Mouse (Mus musculus): Measurements from ENCODE around the gene Eef1a1. TPM values are rescaled to one million over a fixed set of nuclear protein-coding genes. Genes with fewer than 3 reads are reported as not detected.
A peak's percentile ranks its signal among the peaks of the same experiment; 100 is the strongest.

Eef1a1 gene
- polyA plus RNA-seq, 1 experiment from 2014 or later = 3,742 TPM

- Histone ChIP-seq H3K27me3 (replicated peaks; ENCODE audit: control insufficient read depth, insufficient read depth, low read length) (no peaks in the 10 kb centered on the region), H3K4me1 (replicated peaks; ENCODE audit: control insufficient read depth, insufficient read depth, low read length) (peaks cover 23% of the 10 kb centered on the region), H3K9ac (replicated peaks; ENCODE audit: low read depth, low read length) (no peak overlapping the region), H3K9me3 (ENCODE audit: control insufficient read depth, low read length) (no peaks in the 10 kb centered on the region), H3K27ac (ENCODE audit: low read length) (no peak overlapping the region), H3K4me2 (ENCODE audit: low read length) (no peak overlapping the region), H3K36me3 (ENCODE audit: control insufficient read depth, insufficient read depth) (peaks cover 30% of the 10 kb centered on the region), H3K4me3 (replicated peaks; ENCODE audit: low read length) (no peak overlapping the region)
- ATAC-seq = no peak
- 84% methylated on average over 5 of the region's 5 CpGs for WGBS
Observed at GRCm38 (mm10) chr9:78474771-78475382, 14.1 kb downstream of the Eef1a1 start.

GRCm38 (mm10) chr9:78474270-78474669, 14.7 kb downstream of the Eef1a1 start:
- H3K9me3 ChIP-seq (ENCODE audit: control insufficient read depth, low read length) = no peaks in the 10 kb centered on the region
- H3K4me3 ChIP-seq (replicated peaks; ENCODE audit: low read length) = no peak overlapping the region
- no peaks in the 10 kb centered on the region for H3K27me3 ChIP-seq (replicated peaks; ENCODE audit: control insufficient read depth, insufficient read depth, low read length)
- peaks cover 28% of the 10 kb centered on the region for H3K36me3 ChIP-seq (ENCODE audit: control insufficient read depth, insufficient read depth)
- ATAC-seq = no peak
- no peak overlapping the region for H3K27ac ChIP-seq (ENCODE audit: low read length)
- H3K9ac ChIP-seq (replicated peaks; ENCODE audit: low read depth, low read length) = no peak overlapping the region
- H3K4me1 ChIP-seq (replicated peaks; ENCODE audit: control insufficient read depth, insufficient read depth, low read length) = peaks cover 18% of the 10 kb centered on the region
- WGBS = 84% methylated on average over 2 of the region's 2 CpGs
- H3K4me2 ChIP-seq (ENCODE audit: low read length) = no peak overlapping the region

GRCm38 (mm10) chr9:78473588-78473987, 15.4 kb downstream of the Eef1a1 start:
- Histone ChIP-seq H3K9me3 (ENCODE audit: control insufficient read depth, low read length) (no peaks in the 10 kb centered on the region), H3K4me2 (ENCODE audit: low read length) (no peak overlapping the region), H3K27me3 (replicated peaks; ENCODE audit: control insufficient read depth, insufficient read depth, low read length) (no peaks in the 10 kb centered on the region), H3K36me3 (ENCODE audit: control insufficient read depth, insufficient read depth) (peaks cover 31% of the 10 kb centered on the region), H3K4me1 (replicated peaks; ENCODE audit: control insufficient read depth, insufficient read depth, low read length) (peaks cover 11% of the 10 kb centered on the region), H3K4me3 (replicated peaks; ENCODE audit: low read length) (no peak overlapping the region), H3K27ac (ENCODE audit: low read length) (no peak overlapping the region; the same call in 1 of the 2 replicates), H3K9ac (replicated peaks; ENCODE audit: low read depth, low read length) (no peak overlapping the region)
- 68% methylated on average over 8 of the region's 8 CpGs for WGBS
- no peak for ATAC-seq

DNA sequence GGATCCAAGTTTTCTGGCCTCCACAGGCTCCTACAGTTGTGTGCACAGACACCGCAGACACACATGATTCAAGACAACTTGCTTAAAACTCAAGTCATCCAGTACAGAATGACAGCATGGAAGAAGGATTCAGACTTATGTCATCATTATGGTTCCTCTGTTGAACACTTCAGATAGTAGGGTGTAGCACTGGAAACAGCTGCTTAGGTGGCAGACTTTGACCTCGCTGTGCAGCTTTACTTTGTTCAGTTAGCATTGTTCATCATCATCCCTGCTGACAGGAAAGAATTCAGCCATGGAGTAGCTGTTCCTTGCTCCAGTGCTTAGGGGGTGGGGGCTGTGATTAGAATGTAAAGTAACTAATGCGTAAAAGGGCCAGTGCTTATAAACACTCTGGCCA, 23.2 kb downstream of the Eef1a1 start:
- Histone ChIP-seq H3K9ac (replicated peaks; ENCODE audit: low read depth, low read length) (no peak overlapping the region), H3K9me3 (ENCODE audit: control insufficient read depth, low read length) (no peaks in the 10 kb centered on the region), H3K4me3 (replicated peaks; ENCODE audit: low read length) (no peak overlapping the region), H3K4me1 (replicated peaks; ENCODE audit: control insufficient read depth, insufficient read depth, low read length) (no peaks in the 10 kb centered on the region), H3K36me3 (ENCODE audit: control insufficient read depth, insufficient read depth) (peaks cover 32% of the 10 kb centered on the region), H3K27ac (ENCODE audit: low read length) (no peak overlapping the region), H3K4me2 (ENCODE audit: low read length) (no peak overlapping the region), H3K27me3 (replicated peaks; ENCODE audit: control insufficient read depth, insufficient read depth, low read length) (no peaks in the 10 kb centered on the region)
- WGBS = 87% methylated on average over 3 of the region's 3 CpGs
- no peak for ATAC-seq

GRCm38 (mm10) chr9:78463337-78463736, 25.6 kb downstream of the Eef1a1 start:
- ATAC-seq = no peak
- Histone ChIP-seq H3K9me3 (ENCODE audit: control insufficient read depth, low read length) (no peaks in the 10 kb centered on the region), H3K4me2 (ENCODE audit: low read length) (no peak overlapping the region), H3K27me3 (replicated peaks; ENCODE audit: control insufficient read depth, insufficient read depth, low read length) (no peaks in the 10 kb centered on the region), H3K36me3 (ENCODE audit: control insufficient read depth, insufficient read depth) (peaks cover 33% of the 10 kb centered on the region), H3K4me3 (replicated peaks; ENCODE audit: low read length) (no peak overlapping the region), H3K27ac (ENCODE audit: low read length) (no peak overlapping the region), H3K4me1 (replicated peaks; ENCODE audit: control insufficient read depth, insufficient read depth, low read length) (no peaks in the 10 kb centered on the region), H3K9ac (replicated peaks; ENCODE audit: low read depth, low read length) (no peak overlapping the region)
- 95% methylated on average over 4 of the region's 4 CpGs for WGBS

- no peak overlapping the region for H3K4me3 ChIP-seq (replicated peaks; ENCODE audit: low read length)
- H3K4me1 ChIP-seq (replicated peaks; ENCODE audit: control insufficient read depth, insufficient read depth, low read length) = no peaks in the 10 kb centered on the region
- 92% methylated on average over 8 of the region's 8 CpGs for WGBS
- H3K27ac ChIP-seq (ENCODE audit: low read length) = no peak overlapping the region
- no peak overlapping the region for H3K9ac ChIP-seq (replicated peaks; ENCODE audit: low read depth, low read length)
- no peak overlapping the region for H3K4me2 ChIP-seq (ENCODE audit: low read length)
- H3K36me3 ChIP-seq (ENCODE audit: control insufficient read depth, insufficient read depth) = peaks cover 34% of the 10 kb centered on the region
- H3K27me3 ChIP-seq (replicated peaks; ENCODE audit: control insufficient read depth, insufficient read depth, low read length) = no peaks in the 10 kb centered on the region
- H3K9me3 ChIP-seq (ENCODE audit: control insufficient read depth, low read length) = no peaks in the 10 kb centered on the region
- ATAC-seq = no peak
Observed at GRCm38 (mm10) chr9:78457026-78457425, 31.9 kb downstream of the Eef1a1 start.

DNA sequence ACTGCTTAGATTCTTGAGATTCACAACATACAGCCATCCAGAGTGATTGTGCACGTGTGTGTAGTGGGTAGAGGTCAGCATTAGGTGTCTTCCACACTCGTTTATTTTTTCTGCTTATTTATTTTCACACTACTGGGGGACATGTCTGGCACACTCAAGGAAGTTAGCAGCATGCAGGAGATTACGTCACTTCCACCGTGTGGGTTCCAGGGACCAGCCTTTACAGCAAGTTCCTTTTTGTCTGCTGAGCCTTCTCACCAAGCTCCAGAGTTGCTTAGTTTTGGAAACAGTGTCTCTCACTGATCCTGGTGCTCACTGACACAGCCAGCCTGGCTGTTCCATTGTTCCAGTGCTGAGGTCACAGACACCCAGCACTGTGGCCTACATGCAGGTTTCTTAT, 37.6 kb downstream of the Eef1a1 start:
- Histone ChIP-seq H3K4me1 (replicated peaks; ENCODE audit: control insufficient read depth, insufficient read depth, low read length) (peaks cover 11% of the 10 kb centered on the region), H3K9ac (replicated peaks; ENCODE audit: low read depth, low read length) (no peak overlapping the region), H3K4me2 (ENCODE audit: low read length) (no peak overlapping the region), H3K4me3 (replicated peaks; ENCODE audit: low read length) (no peak overlapping the region), H3K9me3 (ENCODE audit: control insufficient read depth, low read length) (no peaks in the 10 kb centered on the region), H3K27ac (ENCODE audit: low read length) (no peak overlapping the region), H3K27me3 (replicated peaks; ENCODE audit: control insufficient read depth, insufficient read depth, low read length) (peaks cover 2% of the 10 kb centered on the region; the same call in 1 of the 2 replicates), H3K36me3 (ENCODE audit: control insufficient read depth, insufficient read depth) (peaks cover 10% of the 10 kb centered on the region)
- no peak for ATAC-seq
- 89% methylated on average over 4 of the region's 4 CpGs for WGBS

GRCm38 (mm10) chr9:78450404-78450803, 38.5 kb downstream of the Eef1a1 start:
- WGBS = 72% methylated on average over 5 of the region's 5 CpGs
- H3K4me2 ChIP-seq (ENCODE audit: low read length) = no peak overlapping the region
- H3K9me3 ChIP-seq (ENCODE audit: control insufficient read depth, low read length) = no peaks in the 10 kb centered on the region
- H3K4me3 ChIP-seq (replicated peaks; ENCODE audit: low read length) = no peak overlapping the region
- H3K27ac ChIP-seq (ENCODE audit: low read length) = no peak overlapping the region
- peaks cover 10% of the 10 kb centered on the region for H3K36me3 ChIP-seq (ENCODE audit: control insufficient read depth, insufficient read depth)
- H3K27me3 ChIP-seq (replicated peaks; ENCODE audit: control insufficient read depth, insufficient read depth, low read length) = peaks cover 2% of the 10 kb centered on the region; the same call in 1 of the 2 replicates
- no peak for ATAC-seq
- peaks cover 11% of the 10 kb centered on the region for H3K4me1 ChIP-seq (replicated peaks; ENCODE audit: control insufficient read depth, insufficient read depth, low read length)
- H3K9ac ChIP-seq (replicated peaks; ENCODE audit: low read depth, low read length) = no peak overlapping the region

DNA sequence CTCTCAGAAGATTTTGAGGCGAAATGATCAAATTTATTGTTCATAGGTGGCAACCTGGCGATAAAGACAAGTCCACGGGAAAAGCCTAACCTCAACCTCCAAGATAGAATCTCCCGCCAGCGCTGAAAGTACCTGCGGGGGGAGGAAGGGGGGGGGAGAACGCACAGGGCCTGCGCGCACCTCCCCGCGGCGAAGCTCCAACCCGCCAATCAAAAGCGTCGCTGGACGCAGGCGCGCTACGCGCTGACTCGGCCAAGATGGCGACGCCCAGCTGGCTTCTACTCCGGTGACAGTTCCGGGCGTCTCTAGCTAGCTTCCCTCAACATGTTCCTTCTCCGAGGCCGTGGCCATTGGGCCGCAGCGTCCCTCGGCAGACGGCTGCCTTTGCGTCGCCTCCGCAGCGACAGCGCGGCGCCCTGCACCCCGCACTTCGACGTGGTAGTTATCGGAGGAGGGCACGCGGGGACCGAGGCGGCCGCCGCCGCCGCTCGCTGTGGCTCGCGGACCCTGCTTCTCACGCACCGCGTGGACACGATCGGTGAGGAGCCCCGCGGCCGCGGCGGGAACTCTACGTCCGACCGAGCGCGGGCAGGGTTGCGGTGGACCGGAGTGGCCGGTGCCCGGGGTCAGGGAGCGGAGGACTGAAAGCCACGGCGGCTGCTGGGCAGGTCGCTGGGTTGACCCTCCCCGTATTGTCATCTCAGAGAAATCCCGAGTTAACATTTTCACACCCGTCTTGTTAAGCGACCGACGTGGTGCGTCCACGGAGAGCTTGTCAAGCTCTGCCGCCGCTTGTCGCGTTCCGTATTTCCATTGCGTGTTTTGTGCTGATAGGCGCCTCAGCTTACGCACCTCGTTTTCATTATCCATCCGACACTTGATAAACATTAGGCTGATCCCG, 40.7 kb downstream of the Eef1a1 start, which contains the start of the genes Mto1 and Gm17324:
Gene Mto1 (plus strand): TSS at position 236 of the 901 bp plus-strand sequence.
Gene Gm17324 (minus strand): TSS at position 814 of the 901 bp plus-strand sequence.
- peak; percentile 96 for ATAC-seq
- Histone ChIP-seq H3K9ac (replicated peaks; ENCODE audit: low read depth, low read length) (peak within 1 kb of the TSS; percentile 94), H3K27ac (ENCODE audit: low read length) (peak within 1 kb of the TSS; percentile 94), H3K36me3 (ENCODE audit: control insufficient read depth, insufficient read depth) (peaks cover 6% of the 10 kb centered on the region), H3K4me2 (ENCODE audit: low read length) (peak within 1 kb of the TSS; percentile 69), H3K4me3 (replicated peaks; ENCODE audit: low read length) (peak within 1 kb of the TSS; percentile 95), H3K27me3 (replicated peaks; ENCODE audit: control insufficient read depth, insufficient read depth, low read length) (peaks cover 14% of the 10 kb centered on the region), H3K9me3 (ENCODE audit: control insufficient read depth, low read length) (no peaks in the 10 kb centered on the region), H3K4me1 (replicated peaks; ENCODE audit: control insufficient read depth, insufficient read depth, low read length) (peaks cover 11% of the 10 kb centered on the region)
- under 1% methylated on average over 96 of the region's 96 CpGs for WGBS
